Mouse (Mus musculus): ENCODE data around the gene D17Wsu92e.

DNA sequence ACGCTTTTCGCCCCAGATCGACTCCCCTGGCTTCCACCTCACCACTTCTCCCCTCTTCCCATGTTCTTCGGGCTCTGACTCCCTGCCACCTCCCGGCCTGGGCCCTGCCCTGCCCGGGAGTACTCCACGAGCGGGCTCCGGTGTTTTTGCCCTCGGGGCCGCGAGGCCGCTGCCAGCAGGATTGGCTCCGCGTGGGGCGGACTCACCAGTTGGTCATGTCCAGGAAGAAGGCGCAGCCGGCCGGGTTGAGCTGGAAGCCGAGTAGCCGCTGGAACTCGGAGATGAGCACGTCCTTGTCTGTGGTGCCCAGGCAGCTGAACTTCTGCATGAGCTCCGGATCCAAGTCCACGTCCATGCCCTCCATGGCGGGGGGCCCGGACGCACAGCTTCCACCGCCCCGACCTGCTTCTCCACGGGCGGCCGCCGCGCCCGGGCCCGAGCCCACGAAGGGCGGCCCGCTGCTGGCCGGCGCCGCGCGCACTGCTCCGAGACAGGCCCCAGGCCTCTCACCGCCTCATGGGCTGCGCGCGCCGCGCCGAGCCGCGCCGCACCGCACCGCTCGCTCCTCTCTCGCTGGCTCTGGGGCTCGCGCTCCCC lies 379 bp downstream of the D17Wsu92e start:
- TF ChIP-seq CTCF (IDR thresholded peaks at IDR 0.05; ENCODE audit: borderline replicate concordance, insufficient read depth, low read length), result no peak
- TF ChIP-seq POLR2A (IDR thresholded peaks at IDR 0.05; ENCODE audit: low read depth, low read length), result no peak; the same call in 1 of the 2 replicates
